Mouse (Mus musculus): ENCODE results near the gene Zcchc18. TPM values are rescaled to one million over a fixed set of nuclear protein-coding genes. Genes with fewer than 3 reads are reported as not detected.

Gene Zcchc18
- polyA plus RNA-seq, 1 experiment from 2014 or later: 37.0 TPM

Other genes with a start within 250 kb of the Zcchc18 start
- gene Morf4l2, start 249.5 kb upstream of the Zcchc18 start, polyA plus RNA-seq (2015; fragmentation: Nextera tagmentation; extraction: Ambion mirVana): 676 and 684 TPM in 2 replicates
- 0.10 and 0.20 TPM in 2 replicates for gene Glra4, start 213.0 kb upstream of the Zcchc18 start, polyA plus RNA-seq (2015; fragmentation: Nextera tagmentation; extraction: Ambion mirVana)
- gene Plp1, start 170.5 kb upstream of the Zcchc18 start, polyA plus RNA-seq (2015; fragmentation: Nextera tagmentation; extraction: Ambion mirVana): 7.3 and 7.6 TPM in 2 replicates
- 0.22 and 0.46 TPM in 2 replicates for gene Rab9b, start 124.4 kb upstream of the Zcchc18 start, polyA plus RNA-seq (2015; fragmentation: Nextera tagmentation; extraction: Ambion mirVana)
- gene H2bfm, start 65.8 kb upstream of the Zcchc18 start, polyA plus RNA-seq (2015; fragmentation: Nextera tagmentation; extraction: Ambion mirVana): not detected in 2 replicates
- gene Tmsb15b2, start 17.7 kb upstream of the Zcchc18 start, polyA plus RNA-seq (2015; fragmentation: Nextera tagmentation; extraction: Ambion mirVana): 76.7 and 90.3 TPM in 2 replicates
- 7.3 and 7.8 TPM in 2 replicates for gene Tmsb15l, start 16.3 kb upstream of the Zcchc18 start, polyA plus RNA-seq (2015; fragmentation: Nextera tagmentation; extraction: Ambion mirVana)
- gene Tmsb15b1, start 16.3 kb upstream of the Zcchc18 start, polyA plus RNA-seq (2015; fragmentation: Nextera tagmentation; extraction: Ambion mirVana): 34.6 and 37.4 TPM in 2 replicates
- gene Slc25a53, start 45.1 kb downstream of the Zcchc18 start, polyA plus RNA-seq (2015; fragmentation: Nextera tagmentation; extraction: Ambion mirVana): 12.4 and 14.8 TPM in 2 replicates
- 8.7 and 9.4 TPM in 2 replicates for gene Fam199x, start 56.4 kb downstream of the Zcchc18 start, polyA plus RNA-seq (2015; fragmentation: Nextera tagmentation; extraction: Ambion mirVana)
- gene Esx1, start 128.9 kb downstream of the Zcchc18 start, polyA plus RNA-seq (2015; fragmentation: Nextera tagmentation; extraction: Ambion mirVana): not detected in 2 replicates